Mouse (Mus musculus): ENCODE results near the gene Diras1. TPM values are rescaled to one million over a fixed set of nuclear protein-coding genes. Genes with fewer than 3 reads are reported as not detected.
A peak's percentile ranks its signal among the peaks of the same experiment; 100 is the strongest.

Diras1 gene
- polyA plus RNA-seq, 1 experiment = 83.8 TPM

DNA sequence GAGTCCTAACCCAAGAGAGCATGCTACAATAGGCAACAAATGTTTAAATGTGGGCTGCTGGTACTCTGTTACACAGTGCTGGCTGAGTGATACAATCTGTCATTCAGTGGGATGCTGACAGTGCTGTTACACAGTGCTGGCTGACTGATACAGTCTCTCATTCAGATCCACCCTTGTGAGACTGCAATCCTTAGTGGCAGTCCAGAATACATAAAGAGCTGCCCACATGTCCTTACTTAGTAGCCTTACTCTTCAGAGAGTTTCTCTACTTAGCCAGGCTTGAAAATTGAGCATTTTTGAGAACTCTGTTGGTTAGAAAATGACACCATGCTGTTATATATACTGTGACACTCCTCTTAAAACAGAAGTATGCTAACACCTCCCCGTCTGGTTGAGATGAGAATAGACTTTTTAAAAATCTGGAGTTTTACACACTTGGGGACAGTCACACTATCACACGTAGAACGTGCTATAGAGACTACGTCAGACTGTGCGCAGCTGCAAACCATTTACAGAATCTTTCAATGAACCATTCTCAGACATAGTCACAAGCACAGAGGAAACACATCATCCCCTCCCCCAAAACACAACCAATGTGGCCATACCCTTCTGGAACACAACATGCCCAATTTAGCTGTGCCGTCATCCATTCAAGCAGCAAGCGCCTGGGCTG lies 19.3 kb downstream of the Diras1 start:
- H3K4me1 ChIP-seq (ENCODE audit: control insufficient read depth, insufficient read depth, low read length) = peaks cover 12% of the 10 kb centered on the region
- peak overlapping the region; percentile 18; the same call in 1 of the 2 replicates for H3K27ac ChIP-seq (ENCODE audit: insufficient read depth, low read length)
- no peak for TF ChIP-seq CTCF (IDR thresholded peaks at IDR 0.05; ENCODE audit: extremely low read depth, insufficient read depth, low read length)
- no peak for TF ChIP-seq POLR2A (IDR thresholded peaks at IDR 0.05; ENCODE audit: extremely low read depth, insufficient read depth, low read length)
- H3K4me3 ChIP-seq (ENCODE audit: insufficient read depth, low read length) = no peak overlapping the region

- Histone ChIP-seq H3K4me1 (ENCODE audit: control insufficient read depth, insufficient read depth, low read length) (peaks cover 11% of the 10 kb centered on the region), H3K27ac (ENCODE audit: insufficient read depth, low read length) (peak overlapping the region; percentile 85), H3K4me3 (ENCODE audit: insufficient read depth, low read length) (peak overlapping the region; percentile 17; the same call in 1 of the 2 replicates)
- TF ChIP-seq POLR2A (IDR thresholded peaks at IDR 0.05; ENCODE audit: extremely low read depth, insufficient read depth, low read length) (no peak), CTCF (IDR thresholded peaks at IDR 0.05; ENCODE audit: extremely low read depth, insufficient read depth, low read length) (no peak)
These were observed 24.3 kb downstream of the Diras1 start for GRCm38 (mm10) chr10:81001161-81001560.

DNA sequence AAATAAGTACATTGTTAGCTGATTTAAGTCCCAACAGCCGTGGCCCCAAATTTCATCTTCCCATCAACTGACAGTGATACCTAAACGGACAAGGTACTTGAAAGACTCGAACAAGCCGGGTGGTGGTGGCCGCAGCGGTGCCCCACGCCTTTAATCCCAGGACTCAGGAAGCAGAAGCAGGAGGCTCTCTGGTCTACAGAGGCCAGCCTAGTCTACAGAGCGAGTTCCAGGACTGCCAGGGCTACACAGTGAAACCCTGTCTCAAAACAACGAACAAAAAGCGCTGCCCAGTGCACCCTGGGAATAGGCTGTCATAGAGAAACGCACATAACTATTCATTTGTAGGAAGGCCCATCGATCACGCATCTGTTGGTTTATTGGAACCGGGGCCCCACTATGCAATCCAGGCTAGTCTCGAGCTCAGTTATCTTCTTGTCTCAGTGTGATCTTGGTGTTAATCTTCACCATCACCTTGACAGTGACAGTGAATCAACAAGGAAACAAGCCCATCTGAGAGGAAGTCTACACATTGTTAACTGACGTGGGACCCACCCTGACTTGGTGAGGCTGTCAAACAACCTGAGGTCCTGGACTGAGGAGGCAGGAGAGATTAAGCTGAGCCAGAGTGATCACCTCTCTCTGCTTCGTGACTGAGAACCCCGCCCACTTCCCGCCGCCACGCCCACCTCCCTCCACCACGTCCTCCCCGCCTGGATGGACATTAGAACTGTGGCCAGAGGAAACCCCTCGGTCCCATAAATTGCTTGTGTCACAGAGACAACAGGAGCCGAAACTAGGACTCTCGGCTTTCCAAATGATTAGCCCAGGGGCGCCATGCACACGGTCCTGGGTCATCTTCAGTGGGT lies 25.0 kb downstream of the Diras1 start:
- no peak for TF ChIP-seq POLR2A (IDR thresholded peaks at IDR 0.05; ENCODE audit: extremely low read depth, insufficient read depth, low read length)
- TF ChIP-seq CTCF (IDR thresholded peaks at IDR 0.05; ENCODE audit: extremely low read depth, insufficient read depth, low read length) = no peak
- peak overlapping the region; percentile 85 for H3K27ac ChIP-seq (ENCODE audit: insufficient read depth, low read length)
- H3K4me3 ChIP-seq (ENCODE audit: insufficient read depth, low read length) = peak overlapping the region; percentile 17; the same call in 1 of the 2 replicates
- H3K4me1 ChIP-seq (ENCODE audit: control insufficient read depth, insufficient read depth, low read length) = peaks cover 10% of the 10 kb centered on the region

DNA sequence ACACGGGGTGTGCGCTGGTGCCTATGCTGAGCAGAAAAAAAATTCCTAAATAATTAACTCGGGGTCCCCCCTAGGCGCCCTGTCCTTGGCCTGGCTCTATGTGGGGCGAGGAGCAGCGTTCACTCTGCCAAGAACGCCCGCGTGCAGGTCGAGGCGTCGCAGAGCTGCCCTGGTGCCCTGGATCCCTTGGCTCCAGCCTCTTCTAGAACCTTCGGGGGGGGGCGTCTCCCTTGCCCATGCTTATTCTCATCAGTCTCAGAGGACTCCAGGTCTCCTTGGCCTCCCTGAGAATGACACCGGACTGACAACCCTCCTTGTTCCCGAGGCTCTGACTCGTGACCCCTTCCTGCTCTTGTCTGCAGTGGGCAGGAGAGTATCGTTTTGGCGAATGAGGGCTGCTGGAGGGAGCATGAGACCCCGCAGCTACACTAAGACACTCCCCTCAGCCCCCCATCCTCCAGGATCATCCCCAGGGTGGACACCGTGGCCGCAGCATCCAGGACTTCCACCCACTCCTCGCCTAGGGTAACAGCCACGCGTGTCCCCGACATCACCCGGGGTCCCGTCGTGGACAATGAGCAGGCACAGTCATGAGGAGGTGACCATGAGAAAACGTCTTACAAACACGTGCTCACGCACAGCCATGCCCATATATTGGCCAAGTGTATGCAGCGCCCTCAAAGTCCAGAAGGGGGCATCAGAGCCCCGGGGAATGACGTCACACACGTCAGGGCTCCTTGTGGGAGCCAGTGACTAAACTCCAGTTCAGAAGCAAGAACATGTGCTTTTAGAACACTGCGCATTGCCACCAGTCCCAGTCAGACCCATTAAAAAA lies 25.9 kb downstream of the Diras1 start:
- no peak overlapping the region for H3K27ac ChIP-seq (ENCODE audit: insufficient read depth, low read length)
- H3K4me1 ChIP-seq (ENCODE audit: control insufficient read depth, insufficient read depth, low read length) = peaks cover 10% of the 10 kb centered on the region
- no peak overlapping the region for H3K4me3 ChIP-seq (ENCODE audit: insufficient read depth, low read length)
- peak; percentile 88 for TF ChIP-seq CTCF (IDR thresholded peaks at IDR 0.05; ENCODE audit: extremely low read depth, insufficient read depth, low read length)
- no peak for TF ChIP-seq POLR2A (IDR thresholded peaks at IDR 0.05; ENCODE audit: extremely low read depth, insufficient read depth, low read length)

DNA sequence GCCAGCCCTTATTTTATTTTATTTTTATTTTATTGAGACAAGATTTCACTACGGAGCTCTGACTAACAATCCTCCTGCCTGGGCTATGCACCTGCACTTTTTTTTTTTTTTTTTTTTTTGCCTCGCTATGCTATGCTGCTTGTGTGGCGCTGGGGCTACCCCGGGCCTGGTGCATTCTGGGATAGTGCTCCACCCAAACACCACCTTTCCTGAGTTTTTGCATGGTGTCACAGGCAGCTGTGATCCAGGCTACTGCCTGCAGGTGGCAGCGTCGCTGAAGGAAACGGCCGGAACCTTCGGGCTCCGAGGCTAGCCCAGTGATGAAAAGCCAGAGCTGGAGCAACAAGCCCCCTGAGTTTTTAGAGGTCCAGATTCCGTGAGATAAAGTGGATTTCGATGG lies 26.7 kb downstream of the Diras1 start:
- Histone ChIP-seq H3K4me3 (ENCODE audit: insufficient read depth, low read length) (no peak overlapping the region), H3K4me1 (ENCODE audit: control insufficient read depth, insufficient read depth, low read length) (peaks cover 11% of the 10 kb centered on the region), H3K27ac (ENCODE audit: insufficient read depth, low read length) (no peak overlapping the region)
- TF ChIP-seq POLR2A (IDR thresholded peaks at IDR 0.05; ENCODE audit: extremely low read depth, insufficient read depth, low read length) (no peak), CTCF (IDR thresholded peaks at IDR 0.05; ENCODE audit: extremely low read depth, insufficient read depth, low read length) (peak; percentile 74)

GRCm38 (mm10) chr10:80998021-80998420 lies 27.4 kb downstream of the Diras1 start:
- no peak for TF ChIP-seq POLR2A (IDR thresholded peaks at IDR 0.05; ENCODE audit: extremely low read depth, insufficient read depth, low read length)
- no peak for TF ChIP-seq CTCF (IDR thresholded peaks at IDR 0.05; ENCODE audit: extremely low read depth, insufficient read depth, low read length)
- no peak overlapping the region for H3K4me3 ChIP-seq (ENCODE audit: insufficient read depth, low read length)
- H3K27ac ChIP-seq (ENCODE audit: insufficient read depth, low read length) = 0 out of 2 replicates have a peak overlapping the region, but pooled peaks have one; percentile 15
- peaks cover 15% of the 10 kb centered on the region for H3K4me1 ChIP-seq (ENCODE audit: control insufficient read depth, insufficient read depth, low read length)

GRCm38 (mm10) chr10:80997332-80997731 lies 28.1 kb downstream of the Diras1 start:
- TF ChIP-seq POLR2A (IDR thresholded peaks at IDR 0.05; ENCODE audit: extremely low read depth, insufficient read depth, low read length) (no peak), CTCF (IDR thresholded peaks at IDR 0.05; ENCODE audit: extremely low read depth, insufficient read depth, low read length) (no peak)
- Histone ChIP-seq H3K27ac (ENCODE audit: insufficient read depth, low read length) (0 out of 2 replicates have a peak overlapping the region, but pooled peaks have one; percentile 15), H3K4me3 (ENCODE audit: insufficient read depth, low read length) (no peak overlapping the region), H3K4me1 (ENCODE audit: control insufficient read depth, insufficient read depth, low read length) (peaks cover 14% of the 10 kb centered on the region)

DNA sequence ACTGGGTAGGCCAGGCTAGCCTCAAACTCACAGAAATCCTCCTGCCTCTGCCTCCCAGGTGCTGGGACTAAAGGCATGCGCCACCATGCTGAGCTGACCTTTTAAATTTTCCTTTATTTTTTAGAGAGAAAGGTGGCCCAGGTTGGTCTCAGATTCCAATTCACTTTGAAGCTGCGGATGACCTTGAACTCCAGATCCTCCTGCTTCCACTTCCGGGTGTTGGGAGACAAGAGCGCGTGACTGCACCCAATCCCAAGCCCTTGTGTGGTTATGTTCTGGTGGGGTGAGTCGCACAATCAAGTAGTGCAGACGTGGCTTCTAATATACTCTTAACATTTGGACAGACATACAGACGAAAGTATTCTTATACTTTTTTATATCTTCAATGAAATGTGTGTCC lies 29.0 kb downstream of the Diras1 start:
- TF ChIP-seq POLR2A (IDR thresholded peaks at IDR 0.05; ENCODE audit: extremely low read depth, insufficient read depth, low read length) = no peak
- TF ChIP-seq CTCF (IDR thresholded peaks at IDR 0.05; ENCODE audit: extremely low read depth, insufficient read depth, low read length) = no peak
- Histone ChIP-seq H3K27ac (ENCODE audit: insufficient read depth, low read length) (no peak overlapping the region), H3K4me3 (ENCODE audit: insufficient read depth, low read length) (no peak overlapping the region), H3K4me1 (ENCODE audit: control insufficient read depth, insufficient read depth, low read length) (peaks cover 10% of the 10 kb centered on the region)

GRCm38 (mm10) chr10:80995091-80995632 lies 30.3 kb downstream of the Diras1 start:
- Histone ChIP-seq H3K27ac (ENCODE audit: insufficient read depth, low read length) (no peak overlapping the region), H3K4me1 (ENCODE audit: control insufficient read depth, insufficient read depth, low read length) (peaks cover 5% of the 10 kb centered on the region), H3K4me3 (ENCODE audit: insufficient read depth, low read length) (no peak overlapping the region)
- peak; percentile 100 for TF ChIP-seq CTCF (IDR thresholded peaks at IDR 0.05; ENCODE audit: extremely low read depth, insufficient read depth, low read length)
- TF ChIP-seq POLR2A (IDR thresholded peaks at IDR 0.05; ENCODE audit: extremely low read depth, insufficient read depth, low read length) = no peak

Data from cortical plate, adult 2 months (tissue).